Mouse (Mus musculus) embryonic facial prominence, embryonic 13.5 days (tissue): Measurements from ENCODE around the gene Hoxb4. TPM values are rescaled to one million over a fixed set of nuclear protein-coding genes. Genes with fewer than 3 reads are reported as not detected.

ENCODE experiments used
- ATAC-seq: fragments of 200-750 bp; cut with Nextera tagmentation; 2 replicates; pipeline ENCODE4 v1.8.0; 2017; ENCODE audit warnings: low read depth; ENCODE audit not compliant: insufficient number of reproducible peaks, insufficient read depth, low FRiP score, low TSS enrichment
- H3K27ac ChIP-seq: fragments of 300-500 bp; sonication (generic); 2 replicates; pipeline ENCODE4 v1.5.1; 2015; ENCODE audit warnings: moderate library complexity, mild to moderate bottlenecking, inconsistent platforms
- H3K27me3 ChIP-seq: fragments of 300-500 bp; sonication (generic); 2 replicates; pipeline ENCODE4 v1.6.1; 2015; ENCODE audit warnings: mild to moderate bottlenecking, inconsistent platforms
- H3K36me3 ChIP-seq: fragments of 300-500 bp; sonication (generic); 2 replicates; pipeline ENCODE4 v1.6.1; 2015; ENCODE audit warnings: mild to moderate bottlenecking, inconsistent platforms
- H3K4me1 ChIP-seq: fragments of 300-500 bp; sonication (generic); 2 replicates; pipeline ENCODE4 v1.6.1; 2015; ENCODE audit warnings: inconsistent platforms
- H3K4me2 ChIP-seq: fragments of 300-500 bp; sonication (generic); 2 replicates; pipeline ENCODE4 v1.6.1; 2015; ENCODE audit warnings: moderate library complexity, mild to moderate bottlenecking, inconsistent platforms
- H3K4me3 ChIP-seq: fragments of 300-500 bp; sonication (generic); 2 replicates; pipeline ENCODE4 v1.5.1; 2015; ENCODE audit warnings: mild to moderate bottlenecking, inconsistent platforms
- H3K9ac ChIP-seq: fragments of 300-500 bp; sonication (generic); 2 replicates; pipeline ENCODE4 v1.6.1; 2015; ENCODE audit warnings: mild to moderate bottlenecking, inconsistent platforms
- H3K9me3 ChIP-seq: fragments of 300-500 bp; sonication (generic); 2 replicates; pipeline ENCODE4 v1.6.1; 2016; ENCODE audit warnings: inconsistent platforms
- WGBS: fragments of 180-500 bp; shearing (Covaris S2); methylation state at CpG from one replicate; pipeline ENCODE4 v1.1.7; 2015; ENCODE audit warnings: mixed read lengths; 5-methylcytosine and 5-hydroxymethylcytosine counted together
- microRNA counts: library from miRNA; unstranded; fragments of <30 nt; microRNA quantifications from one replicate; lab custom pipeline; 2016
- microRNA-seq: library from miRNA; unstranded; fragments of <30 nt; microRNA quantifications from one replicate; pipeline ENCODE4, GENCODE M21; 2016
- polyA plus RNA-seq: library from polyadenylated mRNA; unstranded; fragments of >200 nt; fragmentation: Nextera tagmentation; extraction: Ambion mirVana; gene quantifications from 2 replicates; pipeline ENCODE4 v1.2.1, GENCODE M21; 2015

Gene Hoxb4
- polyA plus RNA-seq, 1 experiment from 2014 or later: 0.13 TPM

GRCm38 (mm10) chr11:96367141-96367540, 49.1 kb downstream of the Hoxb4 start:
- Histone ChIP-seq H3K27me3 (peaks cover 99% of the 10 kb centered on the region), H3K4me3 (no peak overlapping the region), H3K9me3 (no peaks in the 10 kb centered on the region), H3K36me3 (no peaks in the 10 kb centered on the region), H3K4me1 (no peaks in the 10 kb centered on the region), H3K27ac (no peak overlapping the region), H3K4me2 (no peak overlapping the region), H3K9ac (no peak overlapping the region)
- ATAC-seq: no peak
- 11% methylated on average over 6 of the region's 6 CpGs for WGBS

GRCm38 (mm10) chr11:96368686-96369085, 50.6 kb downstream of the Hoxb4 start:
- Histone ChIP-seq H3K9me3 (no peaks in the 10 kb centered on the region), H3K4me2 (no peak overlapping the region), H3K36me3 (no peaks in the 10 kb centered on the region), H3K27ac (no peak overlapping the region), H3K4me1 (no peaks in the 10 kb centered on the region), H3K27me3 (peaks cover 100% of the 10 kb centered on the region), H3K4me3 (no peak overlapping the region), H3K9ac (no peak overlapping the region)
- no peak for ATAC-seq
- 8% methylated on average over 5 of the region's 5 CpGs for WGBS

GRCm38 (mm10) chr11:96369140-96369539, 51.1 kb downstream of the Hoxb4 start:
- peaks cover 100% of the 10 kb centered on the region for H3K27me3 ChIP-seq
- H3K4me2 ChIP-seq: no peak overlapping the region
- H3K9me3 ChIP-seq: no peaks in the 10 kb centered on the region
- WGBS: 4% methylated on average over 7 of the region's 7 CpGs
- no peak overlapping the region for H3K9ac ChIP-seq
- H3K27ac ChIP-seq: no peak overlapping the region
- H3K4me1 ChIP-seq: no peaks in the 10 kb centered on the region
- ATAC-seq: no peak
- H3K36me3 ChIP-seq: no peaks in the 10 kb centered on the region
- H3K4me3 ChIP-seq: no peak overlapping the region

MicroRNAs within 50 kb of the gene (microRNA counts, 519-probe panel; counts per million panel counts)
- 2,242 counts per million, percentile 55 among the panel's probes with 10 or more counts for microRNA mmu-miR-10a (lab: Ali Mortazavi, UCI)

Small RNA genes within 50 kb of the gene (microRNA-seq; reads per million reads assigned to microRNA genes)
- gene Mir10a: 431 reads per million, percentile 70 among the genes with 10 or more reads in this experiment

Other genes with a start within 250 kb of the Hoxb4 start
- gene Atp5g1, start 242.6 kb upstream of the Hoxb4 start, polyA plus RNA-seq: 513 and 576 TPM in 2 replicates
- not detected in 2 replicates for gene Calcoco2, start 206.3 kb upstream of the Hoxb4 start, polyA plus RNA-seq
- gene Ttll6, start 184.5 kb upstream of the Hoxb4 start, polyA plus RNA-seq: 0.08 and 0.25 TPM in 2 replicates
- gene Hoxb13, start 124.0 kb upstream of the Hoxb4 start, polyA plus RNA-seq: not detected in 2 replicates
- 0.13 TPM in 1 of 2 replicates, not detected in the other for gene Hoxb9, start 46.8 kb upstream of the Hoxb4 start, polyA plus RNA-seq
- gene Hoxb8, start 36.4 kb upstream of the Hoxb4 start, polyA plus RNA-seq: 0.37 TPM in 1 of 2 replicates, not detected in the other
- gene Hoxb7, start 31.6 kb upstream of the Hoxb4 start, polyA plus RNA-seq: 0.15 TPM in 1 of 2 replicates, not detected in the other
- 4.0 TPM in 1 of 2 replicates, not detected in the other for gene Hoxb6, start 25.8 kb upstream of the Hoxb4 start, polyA plus RNA-seq
- gene Hoxb5, start 14.9 kb upstream of the Hoxb4 start, polyA plus RNA-seq: 6.0 TPM in 1 of 2 replicates, not detected in the other
- not detected in 2 replicates for gene Hoxb3, start 5.1 kb downstream of the Hoxb4 start, polyA plus RNA-seq
- gene Hoxb2, start 32.3 kb downstream of the Hoxb4 start, polyA plus RNA-seq: 0.28 and 0.52 TPM in 2 replicates
- not detected in 2 replicates for gene Hoxb1, start 47.5 kb downstream of the Hoxb4 start, polyA plus RNA-seq
- gene Skap1, start 146.3 kb downstream of the Hoxb4 start, polyA plus RNA-seq: 0.49 and 0.61 TPM in 2 replicates